Mouse (Mus musculus) R1 (cell line): ENCODE measurements at regions not wholly inside any gene's neighbourhood (a gene's known extent, or its start where the extent isn't known, plus 50 kb on each side); places are given as distances from the start of the nearest gene placed in this dataset.

ENCODE experiments used
- DNase-seq: peaks from one replicate; pipeline ENCODE4 v3.0.0-alpha.2; 2018; ENCODE audit warnings: low read depth, low spot score

DNA sequence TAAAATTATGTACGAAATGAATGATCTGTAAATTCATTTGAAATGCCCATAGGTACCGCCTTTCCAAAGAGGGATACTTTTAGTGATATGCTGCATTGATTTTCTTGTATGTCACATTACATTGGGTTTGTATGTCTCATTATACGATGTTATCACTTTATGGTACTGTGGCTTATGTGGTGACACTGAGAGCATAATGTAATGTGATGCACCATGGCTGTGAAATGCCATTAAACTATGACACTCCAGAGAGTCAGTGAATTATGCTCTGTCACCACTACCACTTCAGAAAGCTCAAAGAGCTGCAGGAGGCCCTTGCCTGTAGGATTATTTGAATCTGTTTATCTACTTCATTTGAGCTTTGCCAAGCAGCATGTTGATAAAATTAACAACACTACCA, 695.4 kb upstream of the Slc10a2 start:
- no peak for DNase-seq

DNA sequence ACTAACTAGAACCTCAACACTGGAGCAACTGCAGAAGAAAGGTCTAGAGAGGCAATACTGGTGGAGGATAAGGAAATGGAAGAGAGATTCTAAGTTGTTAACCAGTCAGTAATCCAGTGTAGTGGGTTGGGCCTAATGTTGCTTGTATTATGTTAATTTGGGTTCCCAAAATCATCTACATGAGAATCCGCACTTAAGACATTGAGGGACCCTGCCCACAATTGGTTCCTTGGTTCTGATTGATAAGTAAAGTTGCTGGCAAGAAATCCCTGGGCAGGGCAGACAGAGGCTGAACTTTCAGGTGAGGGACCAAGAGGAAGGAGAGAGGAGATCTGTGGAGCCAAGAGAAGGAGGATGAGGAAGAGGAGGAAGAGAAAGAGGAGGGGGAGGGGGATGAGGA, 651.2 kb upstream of the Slc10a2 start:
- DNase-seq: peak; percentile 54

DNA sequence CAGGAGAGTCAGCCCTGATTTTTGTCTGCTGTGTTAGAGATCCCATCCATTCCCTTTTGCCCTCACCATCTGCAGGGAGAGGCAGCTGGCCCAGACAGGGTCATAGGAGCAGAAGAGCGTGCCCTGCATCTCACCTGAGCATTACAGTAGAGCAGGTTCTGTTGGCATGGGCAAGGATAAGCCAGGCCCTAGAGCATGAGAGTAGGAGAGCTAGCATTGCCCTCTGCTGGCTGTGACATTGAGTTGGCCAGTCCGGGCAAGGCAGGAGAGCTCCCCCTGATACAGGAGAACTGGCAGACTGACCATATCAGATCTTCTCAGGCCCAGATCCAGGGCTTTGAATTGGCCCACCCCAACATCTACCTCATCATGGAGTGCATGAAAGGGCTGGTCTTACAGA, 634.4 kb upstream of the Slc10a2 start:
- DNase-seq: no peak

DNA sequence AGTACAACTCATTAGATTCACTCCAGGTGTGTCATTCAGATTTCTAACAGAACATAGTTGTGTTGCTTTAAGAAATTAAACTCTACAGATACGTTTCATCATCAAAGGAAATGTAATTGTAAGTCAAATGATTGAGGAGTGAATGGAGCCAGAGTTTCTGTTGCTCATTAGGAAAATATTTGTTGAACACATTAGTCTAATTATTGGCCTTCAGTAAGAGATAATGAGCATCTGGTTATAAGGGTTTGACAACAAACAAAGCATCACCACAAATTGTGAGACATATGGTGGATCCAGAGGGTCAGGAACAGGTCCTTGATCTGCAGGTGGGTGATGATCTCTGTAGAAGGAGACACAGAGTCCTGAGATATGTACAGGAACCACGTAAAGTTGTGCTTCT, 622.3 kb upstream of the Slc10a2 start:
- DNase-seq: no peak

DNA sequence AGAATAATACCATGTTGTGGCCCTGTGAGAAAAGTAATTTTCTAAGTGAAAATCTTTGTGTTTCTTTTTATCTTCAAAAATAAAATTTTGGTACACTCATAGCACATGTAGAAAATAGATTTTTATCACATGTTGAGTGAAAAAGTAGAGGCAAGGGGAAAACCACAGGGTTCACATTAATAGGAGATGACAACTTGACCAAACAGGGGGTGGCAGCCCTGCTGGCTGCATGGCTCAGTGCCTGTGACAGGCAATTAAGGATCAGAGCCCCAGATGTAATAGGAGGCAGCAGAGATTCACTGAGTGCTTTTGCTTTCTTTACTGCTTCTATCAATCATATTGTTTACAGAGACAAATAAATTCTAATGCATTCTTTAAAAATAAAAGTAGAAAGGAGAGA, 582.8 kb upstream of the Slc10a2 start:
- DNase-seq: no peak

DNA sequence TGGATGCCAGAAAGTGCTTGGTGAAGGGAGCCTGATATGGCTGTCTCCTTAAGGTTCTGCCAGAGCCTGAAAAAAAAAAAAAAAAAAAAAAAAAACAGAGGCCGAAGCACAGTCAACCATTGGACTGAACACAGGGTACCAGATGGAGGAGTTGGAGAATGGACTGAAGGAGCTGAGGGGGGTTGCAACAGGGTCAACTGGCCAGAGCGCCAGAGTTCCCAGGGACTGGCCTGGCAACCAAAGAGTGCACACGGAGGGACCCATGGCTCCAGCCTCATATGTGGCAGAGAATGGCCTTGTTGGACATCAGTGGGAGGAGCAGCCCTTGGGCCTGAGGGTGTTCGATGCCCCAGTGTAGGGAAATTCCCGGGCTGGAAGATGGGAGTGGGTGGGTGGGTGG, 569.8 kb upstream of the Slc10a2 start:
- no peak for DNase-seq
